Mouse (Mus musculus): Measurements from ENCODE around the gene Il13ra1.

Il13ra1 gene

DNA sequence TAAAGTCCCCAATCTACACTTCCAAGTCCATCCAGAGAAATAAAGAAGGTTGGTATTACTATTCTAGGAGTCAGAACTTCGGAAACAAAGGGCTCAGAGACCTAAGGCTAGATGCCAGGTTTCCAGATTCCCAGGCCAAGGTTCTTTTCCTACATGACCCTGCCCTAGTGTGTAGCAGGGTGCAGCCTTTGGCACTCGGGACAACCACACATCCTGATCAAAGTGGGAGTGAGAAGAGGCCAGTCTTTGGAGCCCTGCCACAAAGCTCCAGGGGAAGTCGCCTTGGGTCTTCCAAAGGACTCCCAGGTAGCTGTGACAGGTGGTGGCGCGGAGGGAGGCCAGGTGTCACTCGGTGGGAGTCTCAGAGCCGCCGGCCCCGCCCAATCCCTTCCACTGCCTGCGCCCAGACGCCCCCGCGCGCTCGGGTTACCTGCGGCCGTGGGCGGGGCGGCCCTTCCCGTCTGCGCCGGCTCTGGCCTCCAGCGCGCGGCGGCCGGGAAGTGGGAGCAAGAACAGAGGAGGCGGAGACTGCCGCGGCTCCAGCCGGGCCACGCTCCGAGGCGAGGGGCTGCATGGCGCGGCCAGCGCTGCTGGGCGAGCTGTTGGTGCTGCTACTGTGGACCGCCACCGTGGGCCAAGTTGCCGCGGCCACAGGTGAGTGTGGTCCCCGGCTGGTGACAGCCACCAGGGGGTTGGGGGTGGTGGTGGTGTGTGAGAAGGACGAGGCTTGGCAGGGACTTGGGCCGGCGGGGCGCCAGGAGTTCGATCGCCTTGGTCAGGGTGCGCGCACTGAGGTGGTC, at the start of gene Il13ra1:
Gene Il13ra1 (plus strand): TSS at position 489 of the 800 bp plus-strand sequence.
- peak; percentile 25 for DNase-seq (ENCODE audit: inconsistent ontology term)

DNA sequence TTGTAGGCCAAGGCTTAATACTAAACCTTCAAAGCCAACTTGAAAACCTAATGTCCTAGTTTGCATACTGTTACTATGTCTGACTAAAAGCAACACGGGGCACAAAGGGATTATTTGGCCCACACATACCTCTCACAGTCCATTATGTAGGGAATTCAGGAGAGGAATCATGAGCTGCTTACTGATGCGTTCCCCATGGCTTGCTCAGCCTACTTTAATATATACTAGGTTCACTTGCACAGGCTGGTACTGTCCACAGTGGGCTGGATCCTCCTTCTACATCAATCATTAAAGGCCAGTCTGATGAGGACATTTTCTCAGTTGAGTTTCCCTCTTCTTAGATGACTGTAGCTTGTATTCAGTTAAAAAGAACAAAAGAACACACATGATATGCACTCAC, 37.9 kb upstream of the Il13ra1 start:
- no peak for DNase-seq (ENCODE audit: inconsistent ontology term)

DNA sequence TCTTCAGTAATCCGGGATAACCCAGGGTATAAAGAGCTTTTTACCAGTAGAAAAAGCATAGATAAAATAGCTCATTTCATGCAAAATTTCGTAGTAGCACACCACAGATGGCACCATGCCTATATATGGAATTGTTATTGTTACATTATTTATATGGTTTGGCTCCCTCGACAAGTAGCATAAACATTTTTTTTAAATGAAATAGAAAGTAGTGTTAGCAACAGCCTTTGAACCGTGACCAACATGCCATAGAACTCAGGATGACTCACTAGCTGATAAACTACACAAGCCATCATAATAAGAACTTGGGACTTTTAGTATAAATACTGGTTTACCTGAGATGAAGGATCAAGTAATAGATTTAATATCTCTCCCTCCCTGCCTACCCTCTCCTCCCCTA, 34.7 kb upstream of the Il13ra1 start:
- no peak for DNase-seq (ENCODE audit: inconsistent ontology term)

DNA sequence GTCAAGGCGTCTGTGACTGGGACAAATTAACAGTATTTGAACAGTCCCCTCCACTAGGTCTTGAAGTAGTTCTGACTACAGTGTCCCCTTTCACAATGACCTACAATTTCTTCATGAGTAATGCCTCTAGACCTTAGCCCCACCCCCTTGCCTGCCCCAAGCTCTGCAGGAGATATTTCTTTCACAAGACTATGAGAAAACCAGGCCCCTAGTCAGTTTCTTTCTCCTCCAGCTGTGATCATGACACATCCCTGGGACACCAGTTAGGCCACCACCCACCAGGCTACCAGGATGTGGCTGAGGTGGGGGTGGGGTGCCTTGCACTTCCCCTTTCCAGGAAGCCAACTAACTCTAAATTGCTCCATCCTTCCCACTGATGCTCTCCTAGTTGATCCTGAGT, 29.0 kb upstream of the Il13ra1 start:
- peak; percentile 34 for DNase-seq (ENCODE audit: inconsistent ontology term)

DNA sequence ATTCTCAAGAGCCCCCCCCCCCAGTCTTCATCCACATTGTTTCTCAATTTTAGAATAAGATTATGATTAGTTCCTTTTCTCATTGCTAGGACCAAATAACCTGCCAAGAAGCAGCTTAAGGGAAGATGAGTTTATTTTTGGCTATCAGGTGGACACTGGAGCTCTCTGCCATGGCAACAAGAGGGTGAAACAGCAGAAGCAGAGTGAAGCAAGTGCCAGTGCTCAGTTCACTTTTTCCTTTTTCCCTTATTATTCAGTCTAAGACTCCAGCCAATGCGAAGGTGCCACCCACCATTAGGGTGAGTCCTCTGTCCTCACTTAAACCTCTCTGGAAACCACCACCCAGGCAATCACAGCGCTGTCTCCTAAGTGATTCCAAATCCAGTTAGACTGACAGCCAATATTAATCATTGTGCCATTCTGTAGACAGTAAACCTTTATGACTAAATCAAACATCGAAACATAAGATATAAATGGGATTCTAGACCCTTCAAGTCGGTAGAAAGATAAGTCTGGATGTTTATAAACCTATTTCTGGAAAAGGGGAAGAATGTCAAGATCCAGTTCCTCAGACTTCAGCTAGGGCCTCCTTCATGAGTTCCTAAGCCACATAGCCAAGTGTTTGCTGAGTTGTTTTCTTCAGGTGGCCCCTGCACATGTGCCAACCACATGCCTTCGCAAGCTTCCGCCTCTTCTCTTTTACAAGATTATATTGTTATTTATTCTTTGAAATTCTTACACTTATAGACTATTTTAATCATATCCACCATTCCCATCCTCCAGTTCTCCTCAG, 23.2 kb upstream of the Il13ra1 start:
- no peak for DNase-seq (ENCODE audit: inconsistent ontology term)

DNA sequence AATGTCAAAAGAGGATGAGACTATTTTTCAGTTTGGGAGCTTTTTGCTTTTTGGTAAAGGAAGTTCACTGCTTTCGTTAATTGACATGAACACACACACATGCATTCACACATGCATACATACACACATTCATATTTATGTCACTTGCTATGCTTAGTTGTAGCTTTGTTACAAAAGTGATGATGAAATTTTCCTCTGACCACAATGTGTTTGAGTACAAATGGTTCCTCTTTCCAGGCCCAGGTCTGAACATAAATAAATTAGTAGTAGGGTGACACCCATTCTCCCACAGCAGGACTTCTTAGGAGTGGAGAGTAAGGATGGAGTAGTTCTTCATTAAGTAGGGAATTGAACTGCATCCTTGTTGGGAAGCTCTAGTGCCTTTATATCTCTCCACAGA, 11.0 kb upstream of the Il13ra1 start:
- no peak for DNase-seq (ENCODE audit: inconsistent ontology term)

DNA sequence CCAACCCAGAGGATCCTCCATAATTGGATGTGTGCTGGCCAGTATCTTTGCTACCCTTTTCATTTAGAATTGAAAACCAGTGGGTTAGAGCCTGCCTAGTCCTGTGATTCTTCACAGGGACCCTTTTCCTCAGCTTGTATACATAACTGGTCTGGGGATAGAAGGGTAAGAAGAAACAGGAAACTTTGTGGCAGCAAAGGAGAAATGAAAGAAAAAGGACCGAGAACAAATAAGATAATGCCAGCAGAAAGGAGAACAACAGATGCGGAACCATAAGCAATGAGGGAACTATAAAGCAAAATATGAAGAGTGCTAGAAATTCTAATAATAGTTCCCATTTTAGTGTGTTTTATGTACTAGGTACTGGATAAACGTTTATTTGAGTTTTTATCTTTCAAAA, 10.6 kb upstream of the Il13ra1 start:
- DNase-seq (ENCODE audit: inconsistent ontology term) = no peak

DNA sequence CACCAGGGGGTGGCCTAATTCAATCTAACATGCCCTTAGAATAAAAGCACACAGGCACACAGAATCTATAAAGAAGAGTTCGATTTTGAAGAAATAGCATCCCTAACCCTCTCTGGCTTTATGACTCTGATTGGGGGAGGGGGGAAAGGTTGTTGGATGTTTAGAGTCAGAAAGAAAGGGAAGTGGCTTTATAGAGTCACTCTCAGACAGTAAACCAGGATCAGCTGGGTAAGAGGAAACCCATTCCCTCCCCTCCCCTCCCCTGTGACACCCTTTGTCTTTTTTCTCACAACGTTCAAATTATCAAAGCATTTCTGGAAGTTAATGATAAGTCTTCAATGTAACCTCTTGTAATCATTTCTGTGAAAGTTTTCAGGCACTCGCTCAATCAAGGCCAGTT, 3.3 kb upstream of the Il13ra1 start:
- no peak for DNase-seq (ENCODE audit: inconsistent ontology term)

DNA sequence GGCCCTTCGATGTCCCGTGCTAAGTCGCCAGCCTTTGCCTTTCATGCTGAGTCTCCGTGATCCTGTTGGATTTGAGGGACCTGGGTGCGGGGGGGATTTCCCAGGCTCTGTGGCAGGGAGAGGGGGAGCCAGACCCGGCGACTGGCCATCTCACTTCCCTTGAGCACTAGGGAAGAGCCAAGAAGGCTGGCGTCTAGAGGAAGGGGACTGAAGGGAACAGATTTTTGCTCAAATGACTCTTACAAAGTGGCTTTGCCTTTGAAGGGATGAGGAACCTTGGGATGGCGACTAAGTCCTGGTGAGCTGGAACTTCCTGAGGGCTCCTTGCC, 476 bp downstream of the Il13ra1 start:
- DNase-seq (ENCODE audit: inconsistent ontology term) = peak; percentile 14

DNA sequence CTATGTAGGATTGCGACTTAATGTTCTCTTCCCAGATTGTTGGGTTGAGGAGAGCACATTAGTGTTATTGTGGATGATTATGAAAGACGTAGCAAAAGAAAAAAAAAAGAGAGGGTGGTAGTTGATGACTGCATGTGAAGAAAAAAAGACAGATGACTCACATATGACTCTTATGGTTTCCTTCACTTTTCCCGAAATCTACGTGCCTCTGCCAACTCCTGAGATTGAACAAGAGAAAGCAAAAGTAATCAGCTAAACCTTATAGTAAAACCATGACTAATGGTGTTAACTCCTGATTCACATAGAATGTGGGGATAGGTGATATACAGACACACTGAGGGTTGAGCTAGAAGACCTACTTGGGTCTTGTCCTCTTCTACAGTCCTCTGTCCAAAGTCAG, 3.3 kb downstream of the Il13ra1 start:
- no peak for DNase-seq (ENCODE audit: inconsistent ontology term)

DNA sequence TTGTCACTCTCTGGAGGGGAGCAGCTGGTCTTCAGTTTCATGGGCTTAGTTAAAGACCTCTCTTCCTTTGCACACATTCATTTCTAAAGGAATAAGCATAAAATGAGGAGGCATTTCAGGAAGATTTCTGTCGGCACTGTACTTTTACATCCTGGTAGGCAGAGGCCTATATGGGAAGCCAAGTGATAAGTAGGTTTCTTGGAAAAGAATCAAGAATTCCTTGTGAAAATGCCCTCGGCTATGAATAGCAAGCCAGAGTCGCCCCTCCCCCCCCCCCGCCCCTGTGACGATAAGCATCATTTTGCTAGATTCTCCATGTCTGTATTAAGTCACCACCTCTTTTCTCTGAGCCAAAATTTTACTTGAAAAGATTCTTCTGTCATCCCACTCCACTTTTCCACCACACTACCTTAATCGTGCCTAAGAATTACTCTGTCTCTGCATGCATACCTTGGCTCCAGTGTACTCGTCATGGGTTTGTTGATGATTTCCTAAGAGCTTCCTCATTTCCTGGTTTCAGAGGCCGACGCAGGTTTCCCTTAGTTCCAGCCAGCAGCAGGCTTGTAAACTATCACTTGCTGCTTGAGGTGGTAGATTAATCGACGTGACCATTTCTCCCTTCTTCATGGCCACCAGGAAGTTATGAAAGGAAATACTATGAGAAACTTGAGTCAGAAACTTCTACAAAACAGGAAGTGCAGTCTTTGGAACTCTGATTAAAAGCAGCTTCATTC, 17.3 kb downstream of the Il13ra1 start:
- DNase-seq (ENCODE audit: inconsistent ontology term) = peak; percentile 7

DNA sequence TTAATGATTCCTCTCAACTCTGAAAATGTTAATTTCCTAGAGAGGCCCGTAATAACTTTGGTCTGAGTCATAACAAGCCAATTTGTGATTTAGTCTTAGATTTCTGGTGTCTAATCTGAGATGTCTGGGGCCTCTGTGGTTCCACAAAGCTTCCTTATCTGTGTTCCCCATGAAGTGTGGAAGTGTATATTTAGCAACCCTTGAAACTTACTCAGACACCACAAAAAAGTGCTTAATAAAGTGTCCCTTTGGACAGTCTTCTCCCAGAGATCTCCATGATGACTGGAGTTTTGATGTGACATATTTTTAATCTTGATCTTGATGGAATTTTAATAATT, 17.8 kb downstream of the Il13ra1 start:
- no peak for DNase-seq (ENCODE audit: inconsistent ontology term)

DNA sequence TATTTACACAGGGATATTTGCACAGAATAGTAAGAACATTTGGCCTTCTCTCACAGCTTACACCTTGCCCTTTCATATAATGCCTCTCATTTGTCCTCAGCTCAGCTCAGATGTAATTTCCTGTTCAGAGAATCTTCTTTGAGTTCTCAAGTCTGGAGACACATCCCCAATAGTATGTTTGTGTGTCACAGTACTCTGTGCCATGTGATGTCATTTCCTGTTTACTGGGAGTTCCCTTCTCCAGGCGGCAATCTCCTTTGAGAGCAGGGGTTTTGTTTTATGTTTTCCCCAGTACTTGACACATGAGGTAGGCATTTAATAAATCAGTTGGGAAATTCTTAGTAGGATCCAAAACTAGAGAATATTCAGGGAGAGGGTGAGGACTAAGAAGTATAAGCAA, 24.4 kb downstream of the Il13ra1 start:
- DNase-seq (ENCODE audit: inconsistent ontology term) = no peak

DNA sequence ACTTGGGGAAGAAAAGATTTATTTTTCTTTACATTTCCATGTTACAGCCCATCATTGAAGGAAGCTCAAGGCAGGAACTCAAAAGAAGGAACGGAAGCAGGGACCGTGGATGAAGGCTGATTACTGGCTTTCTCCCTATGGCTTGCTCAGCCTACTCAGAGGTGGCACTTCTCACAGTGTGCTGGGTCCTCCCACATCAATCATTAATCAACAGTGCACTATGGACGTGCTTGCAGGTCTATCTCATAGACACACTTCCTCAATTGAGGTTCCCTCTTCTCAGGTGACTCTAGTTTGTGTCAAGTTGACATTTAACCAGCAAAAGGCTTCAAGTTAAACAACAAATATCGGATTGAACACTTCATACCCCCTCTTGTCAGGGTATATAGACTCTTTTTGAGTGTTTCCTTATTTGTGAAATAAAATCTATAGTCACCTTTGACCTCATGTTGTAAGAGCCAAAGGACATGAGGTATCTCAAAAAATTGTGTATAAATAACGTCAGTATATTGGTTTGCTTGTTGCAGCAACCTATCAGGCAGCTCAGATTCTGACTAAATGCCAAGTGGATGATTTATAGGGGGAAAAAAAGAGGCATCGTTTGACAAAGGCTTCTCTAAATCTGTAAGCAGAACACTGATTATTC, 30.2 kb downstream of the Il13ra1 start:
- DNase-seq (ENCODE audit: inconsistent ontology term) = no peak

DNA sequence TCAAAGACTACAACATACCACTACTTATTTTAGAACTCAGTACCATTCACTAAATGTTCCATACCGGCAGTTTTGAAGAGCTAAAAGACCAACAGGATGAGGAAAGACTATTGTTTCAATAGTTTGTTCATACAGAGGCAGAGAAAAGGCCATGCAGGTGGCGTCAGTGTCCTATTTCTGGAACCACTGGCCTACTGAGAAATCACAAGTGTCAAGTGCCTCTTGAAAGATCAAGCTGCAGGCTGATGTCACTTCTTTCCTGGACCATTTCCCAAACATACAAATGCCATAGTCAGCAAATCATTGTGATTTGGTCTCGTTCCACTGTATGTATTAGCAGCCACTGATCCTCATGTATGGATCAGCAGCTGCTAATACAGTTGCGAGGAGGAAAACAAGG, 34.8 kb downstream of the Il13ra1 start:
- no peak for DNase-seq (ENCODE audit: inconsistent ontology term)

DNA sequence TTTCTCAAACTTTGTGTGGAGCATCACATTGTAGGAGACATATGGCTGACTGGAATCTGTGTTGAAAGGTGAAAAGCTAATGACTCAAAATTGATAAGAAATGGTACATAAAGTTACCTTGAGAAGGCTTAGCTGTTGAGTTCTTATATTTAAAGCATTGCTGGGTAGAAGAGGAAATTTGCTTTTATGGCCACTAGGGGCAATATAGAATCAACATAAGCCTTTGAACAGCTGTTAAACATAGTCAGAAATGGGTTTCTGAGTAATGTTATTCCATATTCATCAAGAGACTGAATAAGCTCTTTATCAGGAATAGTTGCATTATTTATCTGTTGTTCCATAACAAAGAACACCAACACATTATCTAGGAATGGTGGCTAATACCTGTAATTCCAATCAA, 38.2 kb downstream of the Il13ra1 start:
- DNase-seq (ENCODE audit: inconsistent ontology term) = no peak

DNA sequence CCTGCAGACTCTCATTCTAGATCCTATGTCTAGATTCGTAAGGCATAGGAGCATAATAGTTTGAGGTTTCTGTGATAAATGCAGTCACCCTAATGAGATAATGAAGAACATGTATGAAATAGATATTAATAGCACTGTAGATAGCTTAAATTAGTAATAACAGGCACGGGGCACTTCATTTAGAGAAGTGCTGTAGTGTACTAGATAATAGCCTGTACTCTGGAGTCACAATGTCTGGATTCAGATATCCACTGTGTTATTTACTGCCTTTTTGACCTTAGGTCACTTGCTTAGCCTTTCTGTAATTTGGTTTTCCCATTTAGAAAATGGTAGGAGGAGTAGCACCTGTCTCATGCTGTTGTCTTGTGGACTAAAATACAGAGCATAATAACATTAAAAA, 44.8 kb downstream of the Il13ra1 start:
- no peak for DNase-seq (ENCODE audit: inconsistent ontology term)

DNA sequence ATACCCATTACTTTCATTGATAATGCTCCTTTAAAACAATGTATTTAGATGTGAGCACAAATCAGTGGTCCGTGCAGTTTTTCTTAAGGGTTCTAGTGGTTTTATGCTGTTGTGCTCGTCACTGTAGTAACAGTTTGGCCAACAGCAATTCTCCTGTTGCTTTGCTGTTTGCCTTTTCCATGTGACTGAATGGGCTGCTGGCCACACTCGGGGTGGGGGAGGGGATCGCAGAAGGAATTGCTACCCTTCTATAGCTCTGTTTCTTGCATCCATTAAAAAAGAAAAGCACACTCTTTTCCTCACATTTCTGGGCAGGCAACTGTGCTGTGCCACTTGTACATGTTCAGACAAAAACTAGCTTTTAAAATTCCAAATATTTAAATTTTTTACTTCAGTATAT, 49.7 kb downstream of the Il13ra1 start:
- no peak for DNase-seq (ENCODE audit: inconsistent ontology term)

DNA sequence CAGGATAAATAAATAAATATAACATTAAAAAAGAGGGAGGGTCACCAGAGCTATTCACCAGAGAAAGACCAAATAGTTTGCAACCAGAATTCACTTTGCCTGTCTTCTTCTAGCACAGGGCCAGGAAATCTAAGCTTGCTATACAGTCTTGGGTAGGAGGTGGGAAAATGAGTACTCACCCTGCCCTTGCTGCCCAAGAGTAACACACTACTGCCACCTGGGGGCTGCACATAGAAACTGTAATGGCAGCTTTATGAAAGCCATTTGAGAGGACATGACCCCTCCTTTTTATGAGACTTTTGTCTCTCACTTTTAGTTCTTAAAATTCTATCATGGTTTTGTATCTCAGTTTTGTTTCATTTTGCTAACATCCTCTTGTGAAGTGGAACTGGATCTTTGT, 71.7 kb downstream of the Il13ra1 start:
- DNase-seq (ENCODE audit: inconsistent ontology term) = peak; percentile 16

DNA sequence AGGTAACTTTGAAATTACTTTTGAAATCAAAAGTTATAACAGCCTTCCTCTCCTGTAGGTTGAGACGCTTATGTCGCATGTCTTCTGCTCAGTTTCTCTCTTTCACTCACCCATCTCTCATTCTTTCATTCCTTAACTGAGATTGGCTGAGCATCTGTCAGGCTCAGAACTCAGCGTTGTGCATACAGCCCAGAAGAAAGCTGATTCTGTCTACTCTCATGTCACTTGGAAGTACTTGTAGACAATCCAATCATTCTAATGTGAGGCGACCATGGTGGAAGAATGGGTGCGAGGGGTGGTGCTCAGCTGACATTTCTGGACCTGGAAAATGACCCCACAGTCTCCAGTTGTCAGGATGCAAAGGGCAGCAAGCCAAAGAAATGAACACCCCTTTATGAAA, 74.1 kb downstream of the Il13ra1 start:
- no peak for DNase-seq (ENCODE audit: inconsistent ontology term)

DNA sequence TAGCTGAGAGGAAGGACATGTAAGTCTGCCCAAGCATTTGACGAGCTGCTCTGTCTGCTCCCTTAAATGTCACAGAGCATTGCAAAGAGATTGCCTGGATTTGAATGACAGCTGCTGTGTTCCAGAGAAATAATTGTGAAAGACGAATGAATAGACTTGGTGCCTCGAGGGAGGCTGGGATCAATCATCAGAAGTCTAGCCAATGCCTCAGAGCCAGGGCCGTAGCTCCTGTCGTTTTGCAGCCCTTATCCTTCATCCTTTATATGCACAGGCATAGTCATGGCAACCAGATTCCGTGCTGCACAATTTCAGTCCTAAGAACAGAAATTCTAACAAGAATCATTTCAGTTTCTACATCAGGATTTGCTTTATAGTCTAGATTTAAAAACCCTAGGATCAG, 74.5 kb downstream of the Il13ra1 start:
- no peak for DNase-seq (ENCODE audit: inconsistent ontology term)

DNA sequence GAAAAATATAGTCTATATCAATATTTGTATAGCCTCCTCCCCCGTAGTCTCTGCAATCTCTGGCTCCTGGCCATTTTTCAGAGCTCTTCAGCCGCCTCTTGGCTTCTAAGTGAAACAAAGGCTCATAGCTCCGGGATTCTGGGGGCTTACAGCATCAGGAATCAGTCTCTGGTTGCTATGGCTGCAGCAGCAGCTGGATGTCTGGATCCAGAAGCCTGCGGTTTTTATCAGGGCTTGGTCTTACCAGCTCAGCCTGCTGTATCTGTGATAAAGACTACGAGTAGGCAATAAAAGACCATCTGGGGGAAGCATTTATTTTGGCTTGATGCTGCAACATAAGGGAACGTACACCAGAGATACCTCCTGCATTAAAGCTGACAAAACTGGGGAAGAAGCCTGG, 82.0 kb downstream of the Il13ra1 start:
- DNase-seq (ENCODE audit: inconsistent ontology term) = no peak
